Mouse (Mus musculus): ENCODE results near the gene Cd93. TPM values are rescaled to one million over a fixed set of nuclear protein-coding genes. Genes with fewer than 3 reads are reported as not detected.

Gene Cd93
- total and polyA plus RNA-seq, 3 experiments: 28.1 to 51.8 (median 47.8) TPM

DNA sequence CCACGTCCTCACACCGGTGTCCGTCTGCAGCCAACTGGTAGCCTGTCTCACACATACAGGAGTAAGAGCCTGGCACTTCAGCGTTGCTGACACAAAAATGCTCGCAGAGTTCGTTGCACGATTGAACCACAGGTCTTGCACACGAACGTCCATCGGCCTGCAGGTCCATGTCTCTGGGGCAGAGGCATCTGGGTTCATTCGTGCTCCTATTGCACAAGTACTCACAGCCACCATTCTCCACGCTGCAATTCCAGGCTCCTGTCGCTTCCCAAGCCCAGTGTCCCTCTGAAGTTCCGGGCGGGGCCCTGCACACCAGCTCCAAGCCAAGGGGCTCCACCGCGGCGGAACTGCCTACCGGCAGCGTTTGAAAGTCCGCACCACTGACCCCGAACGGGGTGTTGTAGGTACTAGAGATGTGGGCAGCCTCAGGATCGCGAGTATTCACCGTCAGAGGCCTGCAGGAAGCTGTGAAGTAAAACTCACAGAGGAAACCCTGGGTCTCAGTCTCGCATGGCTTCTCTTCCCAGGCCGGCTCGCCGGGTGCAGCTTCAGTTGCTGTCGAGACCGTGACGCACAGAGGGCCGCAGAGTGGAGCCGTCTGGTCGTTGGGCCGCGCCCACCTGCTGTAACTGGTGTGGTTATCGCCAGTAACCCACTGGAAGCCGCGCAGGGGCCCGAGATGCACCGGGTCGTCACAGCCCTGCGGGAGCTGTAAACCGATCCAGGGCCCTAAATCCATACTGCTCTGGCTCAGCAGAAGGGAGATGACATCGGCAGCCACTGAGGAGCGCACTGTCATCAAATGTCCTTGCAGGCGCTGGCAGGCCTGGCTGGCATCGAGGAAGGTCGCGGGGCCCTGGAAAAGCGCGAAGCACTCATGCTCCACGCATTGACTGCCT lies 36.1 kb downstream of the Cd93 start:
- intact Hi-C loops (cut with DNase I): loop anchor here (1.0 to 10.0 kb wide), 10 partner anchors 34 to 468 kb away; partner anchors contain the start of gene Cst3
- Histone ChIP-seq H3K4me1 (ENCODE audit: control insufficient read depth, insufficient read depth, low read length) (peaks cover 7% of the 10 kb centered on the region), H3K9ac (ENCODE audit: low read depth, low read length) (peak overlapping the region; percentile 81), H3K27me3 (ENCODE audit: control insufficient read depth, insufficient read depth, low read length) (no peaks in the 10 kb centered on the region), H3K36me3 (ENCODE audit: control insufficient read depth, insufficient read depth, low read length) (peaks cover 5% of the 10 kb centered on the region), H3K79me2 (replicated peaks; ENCODE audit: control insufficient read depth, insufficient read depth, low read length) (no peaks in the 10 kb centered on the region), H3K27ac (peak overlapping the region; percentile 91), H3K4me3 (peak overlapping the region; percentile 51)
- no peak for TF ChIP-seq EP300 (IDR thresholded peaks at IDR 0.05; ENCODE audit: insufficient read depth, low read depth, low read length)
- TF ChIP-seq CTCF (IDR thresholded peaks at IDR 0.05): no peak
- TF ChIP-seq POLR2A (IDR thresholded peaks at IDR 0.05; ENCODE audit: insufficient read depth, low read depth, low read length): peak; percentile 17; the same call in 1 of the 2 replicates
- 5% methylated on average over 55 of the region's 55 CpGs for WGBS
- peak; percentile 74 to 76 for DNase-seq

DNA sequence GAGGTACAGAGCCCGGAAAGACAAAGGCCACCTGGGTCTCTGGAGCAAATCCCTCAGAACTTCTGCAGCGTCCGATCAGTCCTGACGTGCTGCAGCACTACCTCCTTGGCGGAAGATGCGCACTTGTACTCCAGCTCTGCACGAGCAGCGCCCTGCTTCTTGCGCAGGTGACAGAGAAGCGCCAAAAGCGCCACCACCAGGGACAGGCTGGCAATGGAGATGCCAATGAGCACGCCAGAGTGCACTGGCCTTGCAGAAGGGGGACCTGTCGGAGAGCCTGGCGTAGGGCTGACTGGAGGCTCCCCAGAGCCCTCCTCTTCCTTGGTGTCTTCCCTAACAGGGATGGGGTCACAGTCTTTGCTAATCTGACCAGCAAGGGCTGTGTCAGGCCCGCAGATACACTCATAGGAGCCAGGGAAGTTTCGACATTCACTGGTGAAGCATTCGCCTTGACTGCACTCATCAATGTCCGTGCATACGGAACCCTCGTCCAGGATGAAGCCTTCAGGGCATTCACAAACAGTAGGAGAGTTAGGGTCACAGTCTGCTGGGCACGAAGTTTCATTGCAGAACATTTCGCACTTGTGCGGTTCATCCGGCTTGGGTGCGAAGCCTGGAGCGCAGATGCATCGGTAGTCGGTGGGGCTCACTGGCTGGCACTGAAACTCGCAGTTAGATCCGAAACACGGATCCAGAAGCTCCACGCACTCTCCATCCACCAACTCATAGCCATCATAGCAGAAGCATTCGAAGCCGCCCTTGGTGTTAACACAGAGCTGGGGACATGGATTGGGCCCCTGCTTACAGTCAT lies 37.0 kb downstream of the Cd93 start:
- WGBS: 13% methylated on average over 34 of the region's 34 CpGs

DNA sequence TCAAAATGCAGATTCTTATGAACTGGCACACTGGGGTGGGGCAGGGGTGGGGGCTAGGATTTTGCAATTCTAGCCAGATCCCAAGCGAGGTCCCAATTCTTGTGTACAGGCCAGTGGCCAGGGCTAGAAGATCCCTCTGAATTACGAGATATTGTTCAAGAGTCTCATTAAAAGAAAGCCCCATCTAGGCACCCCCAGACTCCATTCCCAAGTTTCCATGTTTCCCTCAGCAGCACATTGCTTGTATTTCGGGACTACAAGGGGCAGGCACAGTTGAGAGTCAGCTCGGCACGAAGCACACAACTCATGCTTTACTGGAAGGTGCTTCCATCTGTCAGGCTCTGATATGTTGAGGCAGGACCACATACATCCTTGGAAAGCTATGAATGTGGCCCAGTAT lies 38.5 kb downstream of the Cd93 start:
- intact Hi-C loops (cut with DNase I): loop anchor here (5.0 to 10.0 kb wide), 8 partner anchors 58 to 470 kb away; partner anchors contain the start of gene Cst3
- Histone ChIP-seq H3K4me3 (peak overlapping the region; percentile 51), H3K9ac (ENCODE audit: low read depth, low read length) (peak overlapping the region; percentile 34), H3K4me1 (ENCODE audit: control insufficient read depth, insufficient read depth, low read length) (peaks cover 10% of the 10 kb centered on the region), H3K36me3 (ENCODE audit: control insufficient read depth, insufficient read depth, low read length) (peaks cover 8% of the 10 kb centered on the region), H3K79me2 (replicated peaks; ENCODE audit: control insufficient read depth, insufficient read depth, low read length) (no peaks in the 10 kb centered on the region), H3K27me3 (ENCODE audit: control insufficient read depth, insufficient read depth, low read length) (no peaks in the 10 kb centered on the region), H3K27ac (peak overlapping the region; percentile 91)
- 66% methylated on average over 5 of the region's 5 CpGs for WGBS
- TF ChIP-seq EP300 (IDR thresholded peaks at IDR 0.05; ENCODE audit: insufficient read depth, low read depth, low read length) (no peak), POLR2A (IDR thresholded peaks at IDR 0.05; ENCODE audit: insufficient read depth, low read depth, low read length) (no peak), CTCF (IDR thresholded peaks at IDR 0.05) (no peak)
- DNase-seq: no peak

More for the DNA sequence above, 37.0 kb downstream of the Cd93 start:
- Histone ChIP-seq H3K27ac (peak overlapping the region; percentile 91), H3K79me2 (replicated peaks; ENCODE audit: control insufficient read depth, insufficient read depth, low read length) (no peaks in the 10 kb centered on the region), H3K36me3 (ENCODE audit: control insufficient read depth, insufficient read depth, low read length) (peaks cover 5% of the 10 kb centered on the region), H3K4me3 (peak overlapping the region; percentile 51), H3K4me1 (ENCODE audit: control insufficient read depth, insufficient read depth, low read length) (peaks cover 10% of the 10 kb centered on the region), H3K27me3 (ENCODE audit: control insufficient read depth, insufficient read depth, low read length) (no peaks in the 10 kb centered on the region), H3K9ac (ENCODE audit: low read depth, low read length) (peak overlapping the region; percentile 81)
- TF ChIP-seq CTCF (IDR thresholded peaks at IDR 0.05): peak; percentile 64
- TF ChIP-seq EP300 (IDR thresholded peaks at IDR 0.05; ENCODE audit: insufficient read depth, low read depth, low read length): no peak
- 0 out of 2 replicates have a peak, but pooled peaks have one; percentile 50 for TF ChIP-seq POLR2A (IDR thresholded peaks at IDR 0.05; ENCODE audit: insufficient read depth, low read depth, low read length)
- intact Hi-C loops (cut with DNase I): loop anchor here (1.0 to 10.0 kb wide), 10 partner anchors 35 to 468 kb away; partner anchors contain the start of gene Cst3
- peak; percentile 67 to 75 for DNase-seq

DNA sequence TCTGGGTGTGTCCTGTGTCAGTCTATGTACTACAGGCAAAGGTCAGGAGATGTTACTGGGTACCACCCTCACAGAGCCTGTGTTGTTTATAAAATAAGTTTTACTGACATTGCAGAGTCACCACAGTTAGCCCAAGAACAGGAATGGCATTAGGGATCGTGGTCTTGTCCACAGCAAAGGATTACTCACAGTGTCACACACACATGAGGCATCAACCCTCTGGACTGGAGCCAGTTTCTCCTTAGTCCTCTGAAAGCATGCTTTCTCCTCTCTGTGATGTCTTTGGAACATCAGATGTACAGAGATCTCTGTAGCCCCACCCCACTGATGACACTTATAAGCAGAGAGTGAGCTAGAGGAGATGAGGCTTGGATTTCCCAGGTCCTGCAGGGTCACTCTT lies 41.1 kb downstream of the Cd93 start:
- TF ChIP-seq POLR2A (IDR thresholded peaks at IDR 0.05; ENCODE audit: insufficient read depth, low read depth, low read length) (no peak), EP300 (IDR thresholded peaks at IDR 0.05; ENCODE audit: insufficient read depth, low read depth, low read length) (no peak), CTCF (IDR thresholded peaks at IDR 0.05) (no peak)
- DNase-seq: no peak
- peaks cover 13% of the 10 kb centered on the region for H3K4me1 ChIP-seq (ENCODE audit: control insufficient read depth, insufficient read depth, low read length)
- no peaks in the 10 kb centered on the region for H3K27me3 ChIP-seq (ENCODE audit: control insufficient read depth, insufficient read depth, low read length)
- peak overlapping the region; percentile 36; the same call in 1 of the 2 replicates for H3K9ac ChIP-seq (ENCODE audit: low read depth, low read length)
- H3K79me2 ChIP-seq (replicated peaks; ENCODE audit: control insufficient read depth, insufficient read depth, low read length): no peaks in the 10 kb centered on the region
- peak overlapping the region; percentile 13; the same call in 1 of the 2 replicates for H3K4me3 ChIP-seq
- H3K36me3 ChIP-seq (ENCODE audit: control insufficient read depth, insufficient read depth, low read length): peaks cover 19% of the 10 kb centered on the region
- 47% methylated on average over 1 of the region's 1 CpGs for WGBS
- intact Hi-C loops (cut with DNase I): loop anchor here (10.0 kb wide), 1 partner anchor 473 kb away; the partner anchor contains the start of gene Cst3
- peak overlapping the region; percentile 10; the same call in 1 of the 2 replicates for H3K27ac ChIP-seq

DNA sequence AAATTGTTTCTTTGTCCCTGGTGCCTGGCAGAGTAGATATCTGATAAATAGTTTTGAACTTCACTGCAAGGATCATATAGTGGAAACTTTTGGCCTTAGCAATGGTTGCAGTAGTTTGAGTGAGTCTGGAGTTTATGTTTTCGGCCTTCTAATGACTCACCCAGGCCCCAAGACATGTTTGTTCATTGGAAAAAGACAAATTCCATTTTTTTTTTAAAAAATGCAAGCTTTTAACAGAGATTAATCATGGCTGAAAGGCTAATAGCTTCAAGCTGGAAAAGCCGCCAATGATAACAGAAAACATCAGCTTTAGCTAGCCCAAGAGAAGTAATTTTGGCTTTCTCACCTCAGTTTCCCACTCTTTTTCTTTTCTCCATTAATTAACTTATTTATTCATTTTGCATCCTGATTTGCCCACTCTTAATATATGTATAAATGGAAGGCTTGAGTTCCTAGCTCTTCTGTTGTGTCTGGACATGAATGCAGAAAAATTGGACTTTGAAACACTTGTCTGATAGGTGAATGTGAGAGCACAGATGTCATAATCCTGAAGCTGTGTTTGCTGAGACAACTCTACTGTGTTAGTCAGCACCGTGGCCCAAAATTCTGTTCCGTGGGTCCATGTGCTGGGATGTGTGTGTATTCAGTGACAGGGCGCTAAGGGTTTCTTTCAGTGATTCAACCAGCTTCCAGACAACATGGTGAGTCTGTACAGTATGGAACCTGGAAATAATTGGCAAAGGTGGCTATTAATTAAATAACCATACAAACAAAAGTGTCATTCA lies 44.3 kb downstream of the Cd93 start:
- DNase-seq: no peak
- TF ChIP-seq EP300 (IDR thresholded peaks at IDR 0.05; ENCODE audit: insufficient read depth, low read depth, low read length) (no peak), CTCF (IDR thresholded peaks at IDR 0.05) (no peak)
- H3K27me3 ChIP-seq (ENCODE audit: control insufficient read depth, insufficient read depth, low read length): no peaks in the 10 kb centered on the region; the same call in 1 of the 2 replicates
- H3K4me3 ChIP-seq: no peak overlapping the region
- no peak overlapping the region for H3K27ac ChIP-seq
- peaks cover 24% of the 10 kb centered on the region for H3K4me1 ChIP-seq (ENCODE audit: control insufficient read depth, insufficient read depth, low read length)
- intact Hi-C loops (cut with DNase I): no loop called here
- WGBS: 93% methylated on average over 5 of the region's 5 CpGs
- H3K9ac ChIP-seq (ENCODE audit: low read depth, low read length): no peak overlapping the region
- H3K79me2 ChIP-seq (replicated peaks; ENCODE audit: control insufficient read depth, insufficient read depth, low read length): no peaks in the 10 kb centered on the region
- H3K36me3 ChIP-seq (ENCODE audit: control insufficient read depth, insufficient read depth, low read length): peaks cover 21% of the 10 kb centered on the region

Measured in heart, adult 2 months (tissue).